Mouse (Mus musculus) lung, postnatal 0 days (tissue): Measurements from ENCODE around the gene Mtnr1b.

Experiments used
- CTCF ChIP-seq: IDR thresholded peaks from 2 replicates; pipeline ENCODE4 v1.5.1; 2016; ENCODE audit warnings: antibody characterized with exemption, mild to moderate bottlenecking
- EP300 ChIP-seq: IDR thresholded peaks from 2 replicates; pipeline ENCODE4 v1.6.1; 2016; ENCODE audit warnings: antibody characterized with exemption, mild to moderate bottlenecking, control low read depth

DNA sequence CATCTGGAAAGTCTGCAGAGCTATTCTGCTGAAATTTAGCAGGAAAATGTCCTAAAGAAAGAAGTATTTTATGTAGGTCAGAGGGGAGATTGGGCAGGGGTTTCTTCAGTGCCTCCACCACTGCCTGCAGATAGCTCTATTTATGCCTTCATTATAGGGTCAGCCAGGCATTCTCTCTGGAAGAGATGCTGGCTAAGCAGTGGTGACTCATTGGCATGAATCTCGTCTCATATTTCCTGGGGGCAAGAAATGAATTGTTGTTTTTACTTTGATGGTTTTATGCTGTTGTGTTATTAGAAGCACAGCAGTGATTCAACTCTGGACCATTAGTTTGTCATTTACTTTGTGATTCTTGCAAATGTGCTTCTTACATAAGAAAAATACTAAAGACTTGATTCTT is 38.4 kb upstream of the Mtnr1b start:
- TF ChIP-seq CTCF, result no peak
- no peak for TF ChIP-seq EP300
